Mouse (Mus musculus) liver, adult 2 months (tissue): ENCODE results near the gene Pknox2.

ENCODE experiments used
- CTCF ChIP-seq: fragments of 200-500 bp; IDR thresholded peaks from 2 replicates; pipeline ENCODE4 v1.5.1; 2011; ENCODE audit warnings: low read depth, low read length, control low read depth
- POLR2A ChIP-seq: fragments of 200-500 bp; IDR thresholded peaks from 2 replicates; pipeline ENCODE4 v1.6.1; 2011; ENCODE audit warnings: low read length, control low read depth; ENCODE audit not compliant: insufficient read depth; ENCODE audit errors: extremely low read depth

DNA sequence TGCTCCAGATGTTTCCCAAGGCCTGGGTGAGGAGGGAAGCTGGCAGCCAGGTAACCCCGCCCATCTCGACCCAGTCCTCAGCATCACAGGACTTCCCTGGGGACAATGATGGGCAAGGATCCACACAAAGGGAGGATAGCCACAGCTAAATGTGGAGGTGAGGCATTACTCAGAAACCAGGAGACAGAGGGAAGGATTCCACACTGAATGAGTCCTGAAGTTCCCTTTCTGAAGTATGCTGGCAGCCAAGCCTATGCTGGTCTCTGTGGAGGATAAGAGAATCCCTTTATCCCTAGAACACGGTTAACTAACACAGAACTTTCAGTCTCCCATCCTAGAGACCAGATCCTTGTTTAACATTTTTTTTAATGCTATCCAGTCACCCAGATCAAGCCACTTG lies 40.8 kb upstream of the Pknox2 start:
- no peak for TF ChIP-seq POLR2A
- TF ChIP-seq CTCF = no peak
